Mouse (Mus musculus): ENCODE results near the gene Phlda3.

Phlda3 gene

GRCm38 (mm10) chr1:135765645-135766591 is at the start of gene Phlda3:
TSS of gene Phlda3 (plus strand) at chr1:135766119.
- in situ Hi-C loops (cut with MboI), result no loop called here

- in situ Hi-C loops (cut with MboI), result no loop called here
Observed at GRCm38 (mm10) chr1:135719486-135719885, 46.4 kb upstream of the Phlda3 start.

GRCm38 (mm10) chr1:135719983-135720382 is 45.9 kb upstream of the Phlda3 start, which contains the start of gene Csrp1:
TSS of gene Csrp1 (plus strand) at chr1:135720061.
- in situ Hi-C loops (cut with MboI), result loop anchor here (10.0 kb wide), 1 partner anchor 65 kb away; no protein-coding TSS in a partner anchor

GRCm38 (mm10) chr1:135723016-135723415 is 42.9 kb upstream of the Phlda3 start:
- in situ Hi-C loops (cut with MboI), result loop anchor here (10.0 kb wide), 1 partner anchor 62 kb away; no protein-coding TSS in a partner anchor

- in situ Hi-C loops (cut with MboI), result loop anchor here (10.0 kb wide), 1 partner anchor 61 kb away; no protein-coding TSS in a partner anchor
Observed at GRCm38 (mm10) chr1:135724134-135724533, 41.8 kb upstream of the Phlda3 start.

- in situ Hi-C loops (cut with MboI), result loop anchor here (10.0 kb wide), 1 partner anchor 59 kb away; no protein-coding TSS in a partner anchor
Observed at GRCm38 (mm10) chr1:135725324-135725723, 40.6 kb upstream of the Phlda3 start.

- in situ Hi-C loops (cut with MboI), result loop anchor here (10.0 kb wide), 1 partner anchor 59 kb away; no protein-coding TSS in a partner anchor
Observed at GRCm38 (mm10) chr1:135725936-135726335, 40.0 kb upstream of the Phlda3 start.

- in situ Hi-C loops (cut with MboI), result loop anchor here (10.0 kb wide), 1 partner anchor 56 kb away; no protein-coding TSS in a partner anchor
Observed at GRCm38 (mm10) chr1:135728631-135729366, 37.1 kb upstream of the Phlda3 start.

- in situ Hi-C loops (cut with MboI), result loop anchor here (10.0 kb wide), 1 partner anchor 55 kb away; no protein-coding TSS in a partner anchor
Observed at GRCm38 (mm10) chr1:135729367-135729713, 36.6 kb upstream of the Phlda3 start.

- in situ Hi-C loops (cut with MboI), result loop anchor here (10.0 kb wide), 1 partner anchor 55 kb away; no protein-coding TSS in a partner anchor
Observed at GRCm38 (mm10) chr1:135729821-135730220, 36.1 kb upstream of the Phlda3 start.

- in situ Hi-C loops (cut with MboI), result no loop called here
Observed at GRCm38 (mm10) chr1:135730296-135730695, 35.6 kb upstream of the Phlda3 start.

- in situ Hi-C loops (cut with MboI), result no loop called here
Observed at GRCm38 (mm10) chr1:135731393-135731792, 34.5 kb upstream of the Phlda3 start.

- in situ Hi-C loops (cut with MboI), result no loop called here
Observed at GRCm38 (mm10) chr1:135731897-135732684, 33.8 kb upstream of the Phlda3 start.

GRCm38 (mm10) chr1:135734225-135734937 is 31.5 kb upstream of the Phlda3 start:
- in situ Hi-C loops (cut with MboI), result no loop called here

- in situ Hi-C loops (cut with MboI), result no loop called here
Observed at GRCm38 (mm10) chr1:135735460-135735859, 30.5 kb upstream of the Phlda3 start.

GRCm38 (mm10) chr1:135744987-135745386 is 20.9 kb upstream of the Phlda3 start:
- in situ Hi-C loops (cut with MboI), result no loop called here

GRCm38 (mm10) chr1:135746248-135746647 is 19.7 kb upstream of the Phlda3 start:
- in situ Hi-C loops (cut with MboI), result no loop called here

GRCm38 (mm10) chr1:135752737-135753348 is 13.1 kb upstream of the Phlda3 start:
- in situ Hi-C loops (cut with MboI), result no loop called here

GRCm38 (mm10) chr1:135755287-135755686 is 10.6 kb upstream of the Phlda3 start:
- in situ Hi-C loops (cut with MboI), result no loop called here

GRCm38 (mm10) chr1:135755913-135756312 is 10.0 kb upstream of the Phlda3 start:
- in situ Hi-C loops (cut with MboI), result no loop called here
